Mouse (Mus musculus): ENCODE measurements around the gene Tsc1. TPM values are rescaled to one million over a fixed set of nuclear protein-coding genes. Genes with fewer than 3 reads are reported as not detected.

Gene Tsc1
- total RNA-seq, 2 experiments from 2014 or later, result 54.4 to 58.4 TPM

GRCm38 (mm10) chr2:28612436-28613063 is 28.5 kb upstream of the Tsc1 start:
- DNase-seq (ENCODE audit: low spot score in 2 of 2), result no peak

- no peak for DNase-seq (ENCODE audit: low spot score in 2 of 2)
Observed at GRCm38 (mm10) chr2:28613599-28613998, 27.4 kb upstream of the Tsc1 start.

- no peak for DNase-seq (ENCODE audit: low spot score in 2 of 2)
Observed at GRCm38 (mm10) chr2:28616358-28616757, 24.7 kb upstream of the Tsc1 start.

GRCm38 (mm10) chr2:28616874-28617273 is 24.2 kb upstream of the Tsc1 start:
- no peak for DNase-seq (ENCODE audit: low spot score in 2 of 2)

- DNase-seq (ENCODE audit: low spot score in 2 of 2), result no peak
Observed at GRCm38 (mm10) chr2:28617498-28618486, 23.2 kb upstream of the Tsc1 start.

- no peak for DNase-seq (ENCODE audit: low spot score in 2 of 2)
Observed at GRCm38 (mm10) chr2:28618777-28619336, 22.2 kb upstream of the Tsc1 start.

GRCm38 (mm10) chr2:28619369-28619768 is 21.7 kb upstream of the Tsc1 start:
- DNase-seq (ENCODE audit: low spot score in 2 of 2), result no peak

GRCm38 (mm10) chr2:28620522-28620921 is 20.5 kb upstream of the Tsc1 start:
- no peak for DNase-seq (ENCODE audit: low spot score in 2 of 2)

GRCm38 (mm10) chr2:28621111-28621510 is 19.9 kb upstream of the Tsc1 start:
- no peak for DNase-seq (ENCODE audit: low spot score in 2 of 2)

GRCm38 (mm10) chr2:28621664-28622171 is 19.3 kb upstream of the Tsc1 start, which contains the start of gene Gfi1b:
Gene Gfi1b, minus strand, starts transcription at chr2:28621982.
- DNase-seq (ENCODE audit: low spot score in 2 of 2), result no peak

- DNase-seq (ENCODE audit: low spot score in 2 of 2), result peak in 1 of 2 experiments; percentile 14
Observed at GRCm38 (mm10) chr2:28622521-28623124, 18.4 kb upstream of the Tsc1 start.

GRCm38 (mm10) chr2:28624870-28625269 is 16.2 kb upstream of the Tsc1 start:
- no peak for DNase-seq (ENCODE audit: low spot score in 2 of 2)

GRCm38 (mm10) chr2:28626038-28626437 is 15.0 kb upstream of the Tsc1 start:
- no peak for DNase-seq (ENCODE audit: low spot score in 2 of 2)

- no peak for DNase-seq (ENCODE audit: low spot score in 2 of 2)
Observed at GRCm38 (mm10) chr2:28628053-28628452, 13.0 kb upstream of the Tsc1 start.

GRCm38 (mm10) chr2:28629911-28630381 is 11.1 kb upstream of the Tsc1 start:
- DNase-seq (ENCODE audit: low spot score in 2 of 2), result no peak

- no peak for DNase-seq (ENCODE audit: low spot score in 2 of 2)
Observed at GRCm38 (mm10) chr2:28632626-28633025, 8.4 kb upstream of the Tsc1 start.

GRCm38 (mm10) chr2:28633136-28633535 is 7.9 kb upstream of the Tsc1 start:
- no peak for DNase-seq (ENCODE audit: low spot score in 2 of 2)

- no peak for DNase-seq (ENCODE audit: low spot score in 2 of 2)
Observed at GRCm38 (mm10) chr2:28635199-28635598, 5.8 kb upstream of the Tsc1 start.

- DNase-seq (ENCODE audit: low spot score in 2 of 2), result no peak
Observed at GRCm38 (mm10) chr2:28637106-28637845, 3.8 kb upstream of the Tsc1 start.

GRCm38 (mm10) chr2:28638352-28638751 is 2.7 kb upstream of the Tsc1 start:
- DNase-seq (ENCODE audit: low spot score in 2 of 2), result no peak
